Mouse (Mus musculus): ENCODE results near the gene Prdx2.

DNA sequence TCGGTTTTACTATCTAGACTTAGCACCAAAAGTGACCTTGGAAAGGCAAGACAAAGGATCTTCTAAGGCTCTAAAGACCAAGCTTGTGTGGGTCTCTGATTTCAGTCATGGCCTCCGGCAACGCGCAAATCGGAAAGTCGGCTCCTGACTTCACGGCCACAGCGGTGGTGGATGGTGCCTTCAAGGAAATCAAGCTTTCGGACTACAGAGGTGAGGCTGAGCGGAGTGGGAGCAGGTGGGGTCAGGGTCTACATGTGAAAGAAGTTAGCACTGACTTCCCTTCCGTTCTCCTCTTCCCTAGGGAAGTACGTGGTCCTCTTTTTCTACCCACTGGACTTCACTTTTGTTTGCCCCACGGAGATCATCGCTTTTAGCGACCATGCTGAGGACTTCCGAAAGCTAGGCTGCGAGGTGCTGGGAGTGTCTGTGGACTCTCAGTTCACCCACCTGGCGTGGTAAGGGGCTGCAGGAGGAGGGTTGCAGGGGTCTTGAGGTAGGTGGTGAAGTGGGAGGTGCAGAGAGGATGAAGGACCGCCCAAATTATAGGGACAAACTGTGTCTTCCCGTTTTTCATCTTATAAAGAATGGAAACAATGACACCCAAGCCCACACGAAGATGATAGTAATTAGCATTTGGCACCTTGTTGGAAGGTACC is 876 bp downstream of the Prdx2 start:
- no peak for TF ChIP-seq POLR2A (IDR thresholded peaks at IDR 0.05; ENCODE audit: borderline replicate concordance, low read depth, low read length)
- no peak for TF ChIP-seq CTCF (IDR thresholded peaks at IDR 0.05; ENCODE audit: low read depth, low read length)

Measured in bone marrow macrophage, adult 2 months (primary cell).